Mouse (Mus musculus) embryonic facial prominence, embryonic 12.5 days (tissue): ENCODE measurements around the gene Thrb. TPM values are rescaled to one million over a fixed set of nuclear protein-coding genes. Genes with fewer than 3 reads are reported as not detected.

Experiments used
- ATAC-seq: fragments of 200-750 bp; cut with Nextera tagmentation; 2 replicates; pipeline ENCODE4 v1.8.0; 2017; ENCODE audit not compliant: insufficient number of reproducible peaks, insufficient read depth, low FRiP score, low TSS enrichment
- H3K27ac ChIP-seq: fragments of 300-500 bp; sonication (generic); 2 replicates; pipeline ENCODE4 v1.5.1; 2016; ENCODE audit warnings: mild to moderate bottlenecking
- H3K27me3 ChIP-seq: fragments of 300-500 bp; sonication (generic); 2 replicates; pipeline ENCODE4 v1.6.1; 2016; ENCODE audit warnings: mild to moderate bottlenecking, moderate library complexity
- H3K36me3 ChIP-seq: fragments of 300-500 bp; sonication (generic); 2 replicates; pipeline ENCODE4 v1.6.1; 2016; ENCODE audit warnings: mild to moderate bottlenecking
- H3K4me1 ChIP-seq: fragments of 300-500 bp; sonication (generic); 2 replicates; pipeline ENCODE4 v1.6.1; 2016
- H3K4me2 ChIP-seq: fragments of 300-500 bp; sonication (generic); replicated peaks from 2 replicates; pipeline ENCODE4 v1.6.1; 2016; ENCODE audit warnings: mild to moderate bottlenecking, moderate library complexity
- H3K4me3 ChIP-seq: fragments of 300-500 bp; sonication (generic); 2 replicates; pipeline ENCODE4 v1.5.1; 2016; ENCODE audit warnings: mild to moderate bottlenecking
- H3K9ac ChIP-seq: fragments of 300-500 bp; sonication (generic); 2 replicates; pipeline ENCODE4 v1.6.1; 2016; ENCODE audit warnings: mild to moderate bottlenecking, moderate library complexity
- H3K9me3 ChIP-seq: fragments of 300-500 bp; sonication (generic); 2 replicates; pipeline ENCODE4 v1.6.1; 2016; ENCODE audit warnings: mild to moderate bottlenecking, moderate library complexity
- WGBS: fragments of 180-500 bp; shearing (Covaris S2); methylation state at CpG from one replicate; pipeline ENCODE4 v1.1.7; 2016; 5-methylcytosine and 5-hydroxymethylcytosine counted together
- polyA plus RNA-seq: library from polyadenylated mRNA; unstranded; fragments of >200 nt; fragmentation: Nextera tagmentation; extraction: Ambion mirVana; gene quantifications from 2 replicates; pipeline ENCODE4 v1.2.1, GENCODE M21; 2016

Thrb gene
- polyA plus RNA-seq, 1 experiment from 2014 or later = 4.1 TPM

DNA sequence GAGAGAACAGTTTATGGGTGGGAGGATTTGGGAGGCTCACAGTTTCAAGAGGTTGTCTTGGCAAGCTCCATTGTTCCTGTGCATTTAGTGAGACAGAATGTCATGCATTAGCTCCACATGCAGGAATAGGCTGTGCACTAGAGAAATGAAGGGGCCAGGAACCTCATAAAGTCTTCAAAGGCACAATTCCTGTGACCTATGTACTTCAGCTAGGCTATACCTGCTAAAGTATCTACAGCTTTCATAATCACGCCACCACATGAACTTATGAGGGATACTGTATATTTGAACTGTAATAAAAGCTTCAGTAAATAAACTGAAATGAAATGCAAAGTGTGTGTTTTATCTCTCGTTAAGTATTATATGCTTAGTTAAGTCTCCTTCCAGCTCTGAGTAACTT lies 59.4 kb downstream of the Thrb start:
- Histone ChIP-seq H3K27ac (no peak overlapping the region), H3K27me3 (no peaks in the 10 kb centered on the region), H3K9me3 (no peaks in the 10 kb centered on the region), H3K9ac (no peak overlapping the region), H3K4me2 (no peak overlapping the region), H3K36me3 (no peaks in the 10 kb centered on the region), H3K4me3 (no peak overlapping the region), H3K4me1 (no peaks in the 10 kb centered on the region)
- whole genome bisulfite sequencing = 76% methylated on average over 2 of the region's 2 CpGs
- no peak for ATAC-seq

DNA sequence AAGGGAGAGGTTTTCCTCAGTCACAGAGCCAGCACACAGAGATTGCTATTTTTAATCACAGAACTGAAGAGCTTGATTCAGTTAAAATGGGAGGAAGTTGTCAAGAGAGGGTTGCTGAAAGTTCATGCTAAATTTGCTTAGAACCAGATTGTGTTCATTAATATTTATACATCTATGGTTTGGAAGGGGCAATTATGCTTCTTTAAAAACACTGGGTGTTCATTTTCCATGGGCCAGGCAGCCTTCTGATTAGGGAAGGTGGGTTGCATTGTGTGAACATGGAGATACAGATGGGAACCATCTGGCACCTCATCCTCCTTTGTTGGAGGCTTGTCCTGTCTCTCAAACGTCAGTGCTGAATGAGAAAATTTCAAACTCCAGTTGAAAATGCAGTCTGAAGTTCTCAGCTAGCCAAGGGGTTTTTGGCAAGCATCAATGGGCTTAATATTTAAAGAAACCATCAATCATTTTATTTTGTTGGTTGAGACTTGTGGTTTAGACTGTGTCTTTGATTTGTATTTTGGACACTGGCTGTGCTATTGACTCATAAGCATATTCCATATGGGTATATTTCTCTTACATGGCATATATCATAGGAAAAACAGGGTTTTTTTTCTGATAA lies 62.9 kb downstream of the Thrb start:
- WGBS = 30% methylated on average over 1 of the region's 1 CpGs
- H3K4me1 ChIP-seq = no peaks in the 10 kb centered on the region
- H3K9me3 ChIP-seq = no peaks in the 10 kb centered on the region
- H3K9ac ChIP-seq = no peak overlapping the region
- no peaks in the 10 kb centered on the region for H3K27me3 ChIP-seq
- no peak overlapping the region for H3K4me2 ChIP-seq
- H3K36me3 ChIP-seq = no peaks in the 10 kb centered on the region
- H3K27ac ChIP-seq = no peak overlapping the region
- no peak overlapping the region for H3K4me3 ChIP-seq
- no peak for ATAC-seq

DNA sequence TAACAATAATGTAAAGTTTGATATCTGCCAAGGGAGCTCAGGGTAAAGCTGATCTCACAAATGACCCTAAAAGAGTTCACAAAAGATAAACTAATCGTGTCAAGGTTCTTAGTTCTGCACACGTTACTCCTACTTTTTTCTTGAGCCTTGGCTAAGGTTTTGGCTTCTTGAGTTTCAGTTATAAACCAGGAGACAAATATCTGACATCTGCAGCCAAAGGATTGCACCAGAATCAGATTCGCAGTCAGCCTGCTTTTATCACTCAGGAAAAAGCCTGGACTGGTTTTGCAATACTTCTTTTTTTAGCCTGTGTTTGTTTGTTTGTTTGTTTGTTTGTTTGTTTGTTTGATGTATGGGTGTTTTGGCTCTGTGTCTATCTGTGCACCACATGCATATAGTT lies 64.5 kb downstream of the Thrb start:
- Histone ChIP-seq H3K4me1 (no peaks in the 10 kb centered on the region), H3K9ac (no peak overlapping the region), H3K9me3 (no peaks in the 10 kb centered on the region), H3K36me3 (no peaks in the 10 kb centered on the region), H3K4me3 (no peak overlapping the region), H3K4me2 (no peak overlapping the region), H3K27ac (no peak overlapping the region), H3K27me3 (no peaks in the 10 kb centered on the region)
- WGBS = 76% methylated on average over 3 of the region's 3 CpGs
- no peak for ATAC-seq

DNA sequence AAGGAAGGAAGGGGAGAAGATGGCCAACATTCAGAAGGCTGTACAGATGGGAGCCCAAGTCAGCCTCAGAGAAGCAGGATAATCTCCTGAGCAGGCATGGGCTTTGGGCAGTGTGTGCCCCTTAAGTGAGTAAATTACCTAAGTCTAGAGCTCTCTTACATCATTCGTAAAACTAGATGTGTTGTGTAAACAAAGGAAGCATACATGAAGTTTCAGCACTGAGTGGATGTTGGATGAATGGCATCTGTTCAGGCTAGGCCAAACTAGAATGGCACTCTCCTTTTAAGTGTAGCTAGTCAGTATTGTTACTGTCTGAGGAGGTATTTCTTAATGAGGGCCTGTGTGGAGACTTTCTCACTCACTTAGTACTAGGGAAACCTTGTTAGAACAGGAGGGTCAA lies 66.8 kb downstream of the Thrb start:
- Histone ChIP-seq H3K4me3 (no peak overlapping the region), H3K27ac (no peak overlapping the region), H3K27me3 (no peaks in the 10 kb centered on the region), H3K36me3 (no peaks in the 10 kb centered on the region), H3K4me1 (0 out of 2 replicates have a peak, but pooled peaks cover 3% of the 10 kb centered on the region), H3K9me3 (no peaks in the 10 kb centered on the region), H3K9ac (no peak overlapping the region), H3K4me2 (no peak overlapping the region)
- 59% methylated on average over 1 of the region's 1 CpGs for WGBS
- no peak for ATAC-seq

DNA sequence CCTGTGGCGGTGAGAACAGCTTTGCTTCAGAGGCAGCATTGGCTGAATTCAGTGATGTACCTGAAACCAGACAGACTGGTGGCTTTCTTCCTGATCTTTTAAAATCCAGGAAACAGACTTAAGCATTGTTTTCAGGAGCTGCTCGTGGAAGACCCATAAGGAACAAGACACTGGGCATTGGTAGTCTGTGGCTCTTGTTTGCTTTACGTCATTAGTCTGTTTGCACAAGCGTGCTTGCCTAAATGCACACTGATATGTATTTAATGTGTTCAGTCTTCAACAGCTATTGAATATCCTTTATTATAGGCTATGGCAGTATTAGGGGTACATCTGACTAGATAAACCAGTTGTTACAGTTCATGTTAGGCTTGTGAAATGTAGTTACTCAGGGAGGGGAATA lies 67.8 kb downstream of the Thrb start:
- no peak overlapping the region for H3K9ac ChIP-seq
- no peak overlapping the region for H3K27ac ChIP-seq
- no peak overlapping the region for H3K4me3 ChIP-seq
- H3K9me3 ChIP-seq = no peaks in the 10 kb centered on the region
- H3K4me1 ChIP-seq = 0 out of 2 replicates have a peak, but pooled peaks cover 3% of the 10 kb centered on the region
- no peak for ATAC-seq
- no peaks in the 10 kb centered on the region for H3K36me3 ChIP-seq
- 75% methylated on average over 4 of the region's 4 CpGs for WGBS
- H3K27me3 ChIP-seq = no peaks in the 10 kb centered on the region
- H3K4me2 ChIP-seq = no peak overlapping the region

GRCm38 (mm10) chr14:17728889-17729288 lies 68.8 kb downstream of the Thrb start:
- 83% methylated on average over 2 of the region's 2 CpGs for WGBS
- no peak overlapping the region for H3K4me2 ChIP-seq

GRCm38 (mm10) chr14:17731020-17731419 lies 71.0 kb downstream of the Thrb start:
- no peaks in the 10 kb centered on the region for H3K27me3 ChIP-seq
- ATAC-seq = no peak
- WGBS = 7% methylated on average over 2 of the region's 2 CpGs
- H3K36me3 ChIP-seq = no peaks in the 10 kb centered on the region
- no peak overlapping the region for H3K27ac ChIP-seq
- H3K4me1 ChIP-seq = 0 out of 2 replicates have a peak, but pooled peaks cover 3% of the 10 kb centered on the region
- no peak overlapping the region for H3K9ac ChIP-seq
- H3K9me3 ChIP-seq = no peaks in the 10 kb centered on the region
- no peak overlapping the region for H3K4me2 ChIP-seq
- H3K4me3 ChIP-seq = no peak overlapping the region

More at GRCm38 (mm10) chr14:17728889-17729288, 68.8 kb downstream of the Thrb start:
- Histone ChIP-seq H3K4me3 (no peak overlapping the region), H3K36me3 (no peaks in the 10 kb centered on the region), H3K27ac (no peak overlapping the region), H3K9me3 (no peaks in the 10 kb centered on the region), H3K4me1 (0 out of 2 replicates have a peak, but pooled peaks cover 3% of the 10 kb centered on the region), H3K27me3 (no peaks in the 10 kb centered on the region), H3K9ac (no peak overlapping the region)
- ATAC-seq = no peak

GRCm38 (mm10) chr14:17733077-17733778 lies 73.2 kb downstream of the Thrb start:
- WGBS = 73% methylated on average over 2 of the region's 2 CpGs

DNA sequence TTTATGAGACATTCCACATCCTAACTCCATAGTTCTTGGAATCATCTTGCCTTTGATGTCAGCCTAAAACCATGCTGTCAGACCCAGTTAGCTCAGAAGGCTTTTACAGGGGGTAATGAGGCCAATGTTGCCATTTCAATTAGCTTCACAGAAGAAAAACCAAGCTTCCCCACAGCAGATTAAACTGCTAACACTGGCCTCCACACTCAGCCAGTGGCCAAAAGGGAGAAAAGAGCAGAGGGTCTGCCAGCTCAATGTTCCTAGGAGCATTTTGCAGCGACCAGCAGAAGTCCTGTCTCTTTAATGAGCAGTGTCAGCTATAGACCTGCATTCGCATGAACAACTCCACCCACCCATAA lies 73.7 kb downstream of the Thrb start:
- no peaks in the 10 kb centered on the region for H3K36me3 ChIP-seq
- no peak overlapping the region for H3K4me2 ChIP-seq
- WGBS = 59% methylated on average over 2 of the region's 2 CpGs
- no peak overlapping the region for H3K9ac ChIP-seq
- H3K9me3 ChIP-seq = no peaks in the 10 kb centered on the region
- H3K27ac ChIP-seq = no peak overlapping the region
- no peaks in the 10 kb centered on the region for H3K27me3 ChIP-seq
- H3K4me1 ChIP-seq = 0 out of 2 replicates have a peak, but pooled peaks cover 3% of the 10 kb centered on the region
- no peak overlapping the region for H3K4me3 ChIP-seq
- ATAC-seq = 0 out of 2 replicates have a peak, but pooled peaks have one; percentile 35

More at GRCm38 (mm10) chr14:17733077-17733778, 73.2 kb downstream of the Thrb start:
- H3K4me1 ChIP-seq = 0 out of 2 replicates have a peak, but pooled peaks cover 3% of the 10 kb centered on the region
- no peak overlapping the region for H3K4me2 ChIP-seq
- no peak overlapping the region for H3K9ac ChIP-seq
- H3K27ac ChIP-seq = no peak overlapping the region
- no peaks in the 10 kb centered on the region for H3K9me3 ChIP-seq
- no peak for ATAC-seq
- no peaks in the 10 kb centered on the region for H3K36me3 ChIP-seq
- no peaks in the 10 kb centered on the region for H3K27me3 ChIP-seq
- H3K4me3 ChIP-seq = no peak overlapping the region

DNA sequence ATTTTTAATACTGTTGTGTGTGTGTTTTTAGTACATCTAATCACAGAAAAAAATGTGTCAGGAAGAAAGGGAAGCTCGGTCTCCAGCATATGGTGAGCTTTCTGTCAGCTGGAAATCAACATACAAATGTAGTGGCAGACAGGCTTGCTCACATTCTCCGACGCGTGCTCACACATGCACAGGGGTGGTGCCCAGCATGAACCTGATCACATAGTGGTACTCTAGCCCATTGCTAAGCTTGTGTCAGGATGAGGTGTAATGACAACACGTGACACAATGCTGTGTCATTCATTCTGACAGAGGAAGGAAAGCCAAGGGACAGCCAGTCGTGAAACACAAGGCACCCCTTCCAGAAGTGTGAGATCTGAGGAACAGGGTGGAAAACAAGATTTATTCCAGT lies 75.4 kb downstream of the Thrb start:
- Histone ChIP-seq H3K9ac (no peak overlapping the region), H3K9me3 (no peaks in the 10 kb centered on the region), H3K27me3 (no peaks in the 10 kb centered on the region), H3K4me2 (no peak overlapping the region), H3K4me1 (0 out of 2 replicates have a peak, but pooled peaks cover 3% of the 10 kb centered on the region), H3K4me3 (no peak overlapping the region), H3K27ac (no peak overlapping the region), H3K36me3 (no peaks in the 10 kb centered on the region)
- WGBS = 84% methylated on average over 6 of the region's 6 CpGs
- ATAC-seq = no peak

DNA sequence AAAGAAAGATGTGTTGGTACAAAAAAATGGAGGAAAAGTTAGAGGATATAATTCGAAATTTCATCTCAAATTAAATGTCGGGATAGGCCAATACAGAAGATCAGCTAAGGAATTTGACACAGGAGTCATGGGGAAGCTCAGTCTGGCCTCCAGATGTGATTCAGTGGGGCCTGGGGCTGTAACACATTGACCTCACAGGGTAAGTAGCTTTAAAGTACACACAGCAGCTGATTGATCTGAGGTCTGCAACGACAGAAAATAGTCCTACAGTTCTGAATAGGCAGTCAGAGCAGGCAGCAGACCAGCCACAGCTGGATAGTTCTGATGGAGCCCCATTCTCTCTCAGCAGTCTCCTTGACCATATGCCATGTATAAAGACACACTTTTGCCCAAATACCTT lies 80.8 kb downstream of the Thrb start:
- WGBS = 13% methylated on average over 3 of the region's 3 CpGs
- Histone ChIP-seq H3K4me1 (peaks cover 5% of the 10 kb centered on the region; the same call in 1 of the 2 replicates), H3K27ac (no peak overlapping the region), H3K9ac (no peak overlapping the region), H3K36me3 (no peaks in the 10 kb centered on the region), H3K4me3 (no peak overlapping the region), H3K9me3 (no peaks in the 10 kb centered on the region), H3K27me3 (no peaks in the 10 kb centered on the region), H3K4me2 (no peak overlapping the region)
- no peak for ATAC-seq

GRCm38 (mm10) chr14:17742264-17742663 lies 82.2 kb downstream of the Thrb start:
- no peak overlapping the region for H3K4me2 ChIP-seq
- no peak overlapping the region for H3K27ac ChIP-seq
- ATAC-seq = no peak
- WGBS = 59% methylated on average over 2 of the region's 2 CpGs
- H3K27me3 ChIP-seq = no peaks in the 10 kb centered on the region
- H3K4me3 ChIP-seq = no peak overlapping the region
- H3K9ac ChIP-seq = no peak overlapping the region
- peaks cover 5% of the 10 kb centered on the region; the same call in 1 of the 2 replicates for H3K4me1 ChIP-seq
- no peaks in the 10 kb centered on the region for H3K9me3 ChIP-seq
- no peaks in the 10 kb centered on the region for H3K36me3 ChIP-seq
